Comparison of ENCODE assay signal across 8 mouse cellular contexts in the genomic region with DNA sequence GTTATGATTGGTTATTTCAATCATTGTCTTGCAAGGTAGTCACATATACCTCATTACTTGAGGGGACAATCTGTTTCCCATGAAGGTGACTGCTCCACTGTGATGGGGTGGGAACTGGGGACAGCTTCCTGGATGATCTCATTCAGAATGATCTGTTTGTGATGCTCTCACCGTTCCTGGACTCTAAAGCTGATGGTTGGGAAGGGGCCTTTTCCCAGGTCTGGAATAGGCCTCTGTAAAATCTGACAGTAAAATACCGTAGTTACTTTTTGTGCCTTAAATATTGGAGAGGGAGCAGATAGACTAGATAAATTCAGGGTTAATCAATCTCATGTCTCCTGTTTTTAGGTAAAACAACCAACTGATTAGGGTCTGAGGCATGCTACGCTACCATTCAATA. TPM values are rescaled to one million over a fixed set of nuclear protein-coding genes. Genes with fewer than 3 reads are reported as not detected.
A peak's percentile ranks its signal among the peaks of the same experiment; 100 is the strongest.
DNase-seq lines count a peak whose midpoint lies in the region; ATAC-seq lines count a peak whose summit lies in the region.

Gene Rp9 (minus strand): TSS at position 101 of the 400 bp plus-strand sequence.

- WGBS in forebrain, embryonic 10.5 days, result 94% methylated on average over 3 of the region's 3 CpGs
- WGBS in limb, embryonic 15.5 days, result 90% methylated on average over 3 of the region's 3 CpGs
- WGBS in stomach, embryonic 15.5 days, result 86% methylated on average over 3 of the region's 3 CpGs

- H3K9me3 ChIP-seq in forebrain, embryonic 10.5 days, result no peaks in the 10 kb centered on the region
- H3K9me3 ChIP-seq in limb, embryonic 15.5 days, result no peaks in the 10 kb centered on the region
- H3K9me3 ChIP-seq in stomach, embryonic 15.5 days, result no peaks in the 10 kb centered on the region

- peaks cover 11% of the 10 kb centered on the region for H3K4me1 ChIP-seq in forebrain, embryonic 10.5 days
- H3K4me1 ChIP-seq in limb, embryonic 15.5 days, result 0 out of 2 replicates have a peak, but pooled peaks cover 6% of the 10 kb centered on the region
- no peaks in the 10 kb centered on the region; the same call in 1 of the 2 replicates for H3K4me1 ChIP-seq in stomach, embryonic 15.5 days

- no peak within 1 kb of the TSS for H3K9ac ChIP-seq in limb, embryonic 15.5 days
- no peak within 1 kb of the TSS; the same call in 1 of the 2 replicates for H3K9ac ChIP-seq in stomach, embryonic 15.5 days

- peak within 1 kb of the TSS; percentile 67 for H3K4me2 ChIP-seq in limb, embryonic 15.5 days
- peak within 1 kb of the TSS; percentile 66 for H3K4me2 ChIP-seq in stomach, embryonic 15.5 days

- H3K4me3 ChIP-seq in forebrain, embryonic 10.5 days, result peak within 1 kb of the TSS; percentile 91
- H3K4me3 ChIP-seq in limb, embryonic 15.5 days, result peak within 1 kb of the TSS; percentile 89
- H3K4me3 ChIP-seq in stomach, embryonic 15.5 days (replicated peaks), result peak within 1 kb of the TSS; percentile 91

- peaks cover 14% of the 10 kb centered on the region for H3K36me3 ChIP-seq in forebrain, embryonic 10.5 days (replicated peaks)
- peaks cover 10% of the 10 kb centered on the region; the same call in 1 of the 2 replicates for H3K36me3 ChIP-seq in limb, embryonic 15.5 days
- peaks cover 3% of the 10 kb centered on the region; the same call in 1 of the 2 replicates for H3K36me3 ChIP-seq in stomach, embryonic 15.5 days

- no peak for DNase-seq in thymus, postnatal 0 days (ENCODE audit: low spot score)
- no peak for DNase-seq in thymus, postnatal 10 days (ENCODE audit: low spot score in 2 of 2)
- DNase-seq in forebrain, embryonic 10.5 days (ENCODE audit: extremely low spot score, low spot score), result no peak
- DNase-seq in heart, postnatal 4 days, result no peak
- no peak for DNase-seq in retina, postnatal 1 day
- no peak for DNase-seq in lung, postnatal 14 days

- no peak for ATAC-seq in limb, embryonic 15.5 days (ENCODE audit: insufficient number of reproducible peaks, low FRiP score, low TSS enrichment, low read depth)
- no peak for ATAC-seq in stomach, embryonic 15.5 days (ENCODE audit: insufficient read depth, low FRiP score, low read depth)

- H3K27me3 ChIP-seq in forebrain, embryonic 10.5 days (ENCODE audit: poor library complexity, severe bottlenecking), result no peaks in the 10 kb centered on the region
- H3K27me3 ChIP-seq in limb, embryonic 15.5 days, result no peaks in the 10 kb centered on the region
- H3K27me3 ChIP-seq in stomach, embryonic 15.5 days (replicated peaks), result no peaks in the 10 kb centered on the region

- H3K27ac ChIP-seq in forebrain, embryonic 10.5 days, result peak within 1 kb of the TSS; percentile 95; the same call in 1 of the 2 replicates
- H3K27ac ChIP-seq in limb, embryonic 15.5 days, result peak within 1 kb of the TSS; percentile 92; the same call in 1 of the 2 replicates
- H3K27ac ChIP-seq in stomach, embryonic 15.5 days, result peak within 1 kb of the TSS; percentile 87; the same call in 1 of the 2 replicates

RNA-seq across cellular contexts. Expression of gene Rp9, which starts in this region (rescaled TPM):
- 126 and 150 TPM in 2 replicates for polyA plus RNA-seq in thymus, postnatal 0 days (2015; fragmentation: Nextera tagmentation; extraction: Ambion mirVana)
- polyA plus RNA-seq in forebrain, embryonic 10.5 days (2016; fragmentation: Nextera tagmentation; extraction: Ambion mirVana), result 43.8 and 43.9 TPM in 2 replicates
- 10 to 100 TPM; 44.7 to 46.9 TPM for total RNA-seq in heart, postnatal 4 days (2021)
- 50.2 and 63.0 TPM in 2 replicates for polyA plus RNA-seq in limb, embryonic 15.5 days (2015; fragmentation: Nextera tagmentation; extraction: Ambion mirVana)
- 79.5 and 81.0 TPM in 2 replicates for polyA plus RNA-seq in stomach, embryonic 15.5 days (2015; fragmentation: Nextera tagmentation; extraction: Ambion mirVana)
